Mouse (Mus musculus): Measurements from ENCODE around the gene Bcas3.

Gene Bcas3

DNA sequence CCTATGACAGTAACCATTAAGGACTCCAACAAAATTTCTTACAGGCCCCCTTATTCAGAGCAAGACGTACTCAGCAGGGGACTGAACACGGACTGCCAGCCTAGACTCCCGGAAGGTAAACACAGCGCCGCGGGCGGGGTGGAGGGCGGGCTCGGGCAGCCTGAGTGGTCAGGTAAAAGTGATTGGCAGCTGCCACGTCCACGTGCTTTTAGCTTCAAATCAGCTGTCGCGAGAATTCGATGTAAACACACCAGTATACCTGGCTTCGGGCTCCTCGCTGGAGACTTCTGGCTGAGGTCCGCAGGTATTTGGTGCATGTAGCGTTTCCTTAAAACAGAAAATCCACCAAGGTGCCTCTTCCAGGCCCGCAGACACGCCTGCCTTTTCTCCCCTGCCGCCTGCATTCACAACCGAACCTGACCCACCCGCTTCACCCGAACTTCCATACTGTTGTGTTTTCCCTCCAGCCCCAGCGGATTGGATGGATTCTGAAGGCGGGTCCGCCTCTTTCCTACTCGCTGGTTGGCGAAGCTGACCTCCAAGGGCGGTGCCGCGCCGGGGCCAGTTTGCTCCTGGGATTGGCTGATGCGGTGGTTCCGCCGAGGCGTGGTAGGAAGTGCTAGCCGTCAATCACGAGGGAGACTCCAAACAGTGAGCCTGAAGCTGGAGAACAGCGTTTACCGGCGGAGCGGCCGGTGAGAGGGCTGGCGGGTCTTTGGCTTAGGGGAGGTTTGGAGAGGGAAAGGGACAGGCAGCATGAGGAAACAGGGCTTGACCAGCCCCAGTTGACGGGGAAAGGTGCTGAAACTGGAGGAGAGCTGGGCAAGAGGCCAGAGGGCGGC lies at the start of gene Bcas3:
Bcas3 (plus strand) TSS at position 629 of the 842 bp plus-strand sequence.
- peak; percentile 98 to 100 for DNase-seq

DNA sequence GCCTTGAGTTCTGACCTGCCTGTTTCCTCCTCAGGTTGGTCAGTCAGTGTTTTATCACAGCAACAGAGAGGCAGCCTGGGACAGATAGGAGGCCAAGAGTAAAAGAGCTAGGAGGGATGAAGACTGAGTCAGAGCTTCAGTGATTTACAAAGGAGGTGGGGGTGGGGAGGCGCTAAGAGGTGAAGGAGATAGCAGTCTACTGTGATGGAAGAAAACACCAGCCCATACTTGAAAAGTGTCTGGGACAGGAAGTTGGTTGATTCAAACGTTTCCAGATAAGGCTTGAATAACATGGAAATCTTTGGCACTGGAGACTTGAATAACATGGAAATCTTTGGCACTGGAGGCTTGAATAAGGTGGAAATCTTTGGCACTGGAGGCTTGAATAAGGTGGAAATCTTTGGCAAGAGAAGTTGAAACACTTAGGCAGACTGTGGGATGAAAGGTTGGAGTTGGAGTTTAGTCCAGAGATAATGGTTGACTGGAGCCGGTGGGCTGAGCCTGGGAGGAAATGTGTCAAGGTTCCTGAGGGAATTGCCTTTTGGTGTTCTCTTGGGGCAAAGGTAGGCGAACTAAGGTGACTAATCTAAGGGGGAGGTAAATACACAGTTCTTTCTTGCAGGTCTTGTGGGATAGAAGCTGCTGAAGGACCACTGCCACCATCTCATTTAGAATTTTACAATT lies 46.2 kb upstream of the Bcas3 start:
- DNase-seq: no peak

DNA sequence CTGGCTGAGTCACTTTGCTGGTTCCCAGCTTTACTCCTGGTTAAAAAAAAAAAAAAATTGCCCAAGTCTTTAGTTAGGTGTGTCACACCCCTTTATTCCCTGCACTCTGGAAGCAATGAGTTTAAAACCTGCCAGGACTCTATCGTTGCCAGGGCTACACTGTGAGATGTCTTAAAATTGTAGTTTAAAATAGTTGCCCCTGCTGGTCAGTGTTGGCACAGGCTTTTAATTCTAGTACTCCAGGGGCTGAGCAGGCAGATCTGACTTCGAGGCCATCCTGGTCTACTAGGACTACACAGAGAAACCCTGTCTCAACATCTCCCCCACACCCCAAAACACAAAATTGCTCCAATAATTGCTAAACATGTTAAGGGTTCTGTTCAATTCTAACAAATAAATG lies 44.2 kb upstream of the Bcas3 start:
- DNase-seq: no peak

DNA sequence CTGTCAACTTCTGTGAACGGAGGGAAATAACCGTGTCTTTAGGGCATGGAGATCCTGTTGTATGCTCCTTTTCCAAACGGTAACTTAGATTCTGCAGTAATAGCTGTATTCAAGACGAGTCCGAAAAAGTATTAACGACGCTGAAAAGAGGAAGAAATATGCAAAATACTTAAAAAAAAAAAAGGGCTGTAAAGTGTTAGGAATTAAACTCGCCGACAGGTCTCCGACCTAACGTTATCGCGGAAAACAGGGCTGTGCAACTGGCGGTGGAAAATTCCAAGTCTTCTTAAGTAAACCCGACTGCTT lies 42.6 kb upstream of the Bcas3 start:
- no peak for DNase-seq

DNA sequence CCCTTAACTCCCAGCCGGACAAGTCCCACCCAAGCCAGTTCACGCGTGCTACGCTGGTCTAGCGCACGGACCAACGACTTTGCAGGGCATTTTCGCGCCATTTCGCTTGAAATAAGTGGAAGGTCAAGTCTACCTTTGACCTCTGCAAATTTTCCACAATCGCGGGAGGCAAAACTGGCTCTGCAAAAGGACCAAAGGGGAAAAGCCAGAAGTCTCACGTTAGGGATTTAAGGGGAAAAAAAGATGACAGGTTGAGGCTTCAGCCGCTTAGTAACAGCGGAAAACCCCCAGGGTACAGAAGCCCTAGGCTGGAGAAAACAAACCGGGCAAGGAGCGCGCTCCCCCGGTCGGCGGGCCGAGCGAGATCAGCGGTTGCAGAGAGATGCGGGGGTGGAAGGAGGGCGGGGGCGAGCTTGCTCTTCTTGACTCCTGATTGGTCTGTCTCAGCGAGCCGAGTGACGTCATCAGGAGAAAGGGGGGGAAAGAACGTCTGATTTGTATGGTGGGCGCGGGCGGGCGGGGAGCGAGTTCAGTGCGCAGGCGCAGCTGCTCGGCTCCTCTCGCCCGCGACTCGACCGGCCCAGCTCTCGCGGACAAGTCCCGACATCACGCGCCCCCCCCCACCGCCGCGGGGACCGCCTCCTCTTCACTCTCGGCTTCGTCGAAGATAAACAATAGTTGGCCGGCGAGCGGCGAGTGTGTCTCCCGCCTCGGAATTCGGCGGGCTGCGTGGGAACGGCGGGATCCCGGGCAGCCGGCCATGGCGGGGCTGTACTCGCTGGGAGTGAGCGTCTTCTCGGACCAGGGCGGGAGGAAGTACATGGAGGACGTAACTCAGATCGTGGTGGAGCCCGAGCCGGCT lies 42.0 kb upstream of the Bcas3 start, which contains the start of gene Ppm1d:
Ppm1d (plus strand) TSS at position 532 of the 862 bp plus-strand sequence.
- peak; percentile 98 to 99 for DNase-seq

DNA sequence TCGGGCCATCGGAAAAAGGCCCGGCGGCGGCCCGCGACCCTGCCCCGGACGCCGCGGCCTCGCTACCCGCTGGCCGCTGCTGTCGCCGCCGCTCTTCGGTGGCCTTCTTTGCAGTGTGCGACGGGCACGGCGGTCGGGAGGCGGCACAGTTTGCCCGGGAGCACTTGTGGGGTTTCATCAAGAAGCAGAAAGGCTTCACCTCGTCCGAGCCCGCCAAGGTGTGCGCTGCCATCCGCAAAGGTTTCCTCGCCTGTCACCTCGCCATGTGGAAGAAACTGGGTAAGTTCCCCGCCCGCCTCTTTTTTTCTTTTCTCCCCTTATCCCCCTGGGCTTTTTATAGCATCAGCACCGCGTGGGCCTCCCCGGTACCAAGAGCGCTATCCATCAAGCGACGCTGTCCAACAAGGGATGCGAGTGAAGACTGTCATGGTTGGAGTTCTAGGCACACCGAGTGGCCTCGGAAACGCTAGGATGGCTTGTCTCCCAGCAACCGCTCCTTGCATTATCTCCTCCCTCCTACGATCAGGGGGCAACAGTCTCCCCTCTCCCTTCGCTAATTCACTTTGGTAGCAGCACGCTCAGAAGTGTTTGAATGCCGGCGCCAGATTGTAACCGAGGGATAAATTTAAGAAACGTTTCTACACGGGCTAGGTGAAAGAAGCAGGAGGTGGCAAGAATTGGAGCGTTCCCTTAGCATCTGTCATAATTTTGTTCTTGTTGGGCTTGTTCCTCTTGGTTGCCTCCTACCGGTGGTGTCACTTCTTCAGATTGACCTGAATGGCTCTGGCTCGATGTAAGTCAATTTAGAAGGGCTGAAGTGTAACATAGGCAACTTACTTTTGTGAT lies 41.1 kb upstream of the Bcas3 start:
- peak; percentile 70 to 73 for DNase-seq

DNA sequence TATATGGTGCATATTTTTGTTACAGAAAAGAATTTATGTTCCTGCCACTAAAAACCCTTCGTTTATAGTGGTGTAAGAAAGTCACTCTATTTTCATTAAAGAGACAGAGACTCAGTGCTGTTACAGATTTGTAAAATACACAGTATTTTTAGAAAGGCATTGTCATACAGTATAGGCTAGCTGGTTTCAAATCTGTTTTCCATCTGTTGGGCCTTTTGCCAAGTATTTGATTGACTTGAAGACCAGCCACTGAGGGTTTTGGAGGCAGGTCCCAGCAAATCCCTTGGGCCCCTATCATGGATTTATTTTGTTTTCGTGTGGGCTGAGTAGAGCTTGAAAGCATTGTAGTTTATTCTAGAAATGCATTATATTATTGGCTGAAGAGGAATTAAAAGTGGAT lies 40.1 kb upstream of the Bcas3 start:
- peak; percentile 76 to 84 for DNase-seq

DNA sequence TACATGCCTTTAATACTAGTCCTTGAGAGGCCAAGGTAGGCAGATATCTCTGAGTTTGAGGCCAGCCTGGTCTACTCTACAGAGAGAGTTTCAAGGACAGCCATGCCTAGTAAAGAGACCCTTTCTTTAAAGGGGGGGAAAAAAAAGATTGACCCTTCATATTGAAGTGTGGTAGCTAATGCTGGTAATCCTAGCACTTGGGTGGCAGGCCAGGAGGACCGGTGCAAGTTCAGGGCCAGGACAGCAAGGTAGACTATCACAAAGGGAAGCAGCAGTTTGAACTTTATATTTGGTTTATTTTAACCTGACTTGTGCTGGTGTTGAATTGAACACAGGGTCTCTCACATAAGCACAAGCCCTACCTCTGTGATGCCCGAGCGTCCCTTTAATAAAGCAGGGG lies 39.6 kb upstream of the Bcas3 start:
- DNase-seq: no peak

DNA sequence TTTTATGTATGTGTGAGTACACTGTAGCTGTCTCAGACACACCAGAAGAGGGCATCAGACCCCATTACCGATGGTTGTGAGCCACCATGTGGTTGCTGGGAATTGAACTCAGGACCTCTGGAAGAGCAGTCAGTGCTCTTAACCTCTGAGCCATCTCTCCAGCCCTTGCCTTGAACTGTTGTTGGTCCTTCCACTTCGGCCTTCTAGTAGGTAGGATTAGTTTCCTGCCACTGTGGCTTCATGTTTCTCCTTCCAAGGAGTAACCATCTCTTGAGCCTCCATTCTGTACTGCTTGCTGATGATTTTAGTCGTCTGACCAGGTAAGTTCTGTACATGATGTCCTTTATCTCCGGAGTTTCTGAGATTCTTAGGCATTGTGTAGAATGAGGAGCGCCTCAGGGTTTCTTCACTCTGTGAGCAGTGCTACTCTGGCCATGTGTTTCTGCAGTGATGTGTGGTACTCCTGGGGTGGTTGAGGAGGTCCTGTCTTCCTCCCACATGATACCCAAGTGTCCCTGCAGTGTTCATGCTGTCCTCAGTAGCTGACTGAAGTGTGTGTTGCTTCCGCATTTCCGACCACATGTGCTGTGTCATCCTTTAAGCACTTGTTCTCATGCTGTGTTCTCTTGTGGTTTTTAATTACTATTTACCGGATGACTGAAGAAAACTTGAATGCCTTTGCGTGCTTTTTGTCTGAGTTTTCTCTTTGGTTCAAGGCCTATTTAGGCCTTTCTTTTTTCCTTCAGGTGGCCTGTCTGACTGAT lies 29.2 kb upstream of the Bcas3 start:
- DNase-seq: peak; percentile 38 to 39

DNA sequence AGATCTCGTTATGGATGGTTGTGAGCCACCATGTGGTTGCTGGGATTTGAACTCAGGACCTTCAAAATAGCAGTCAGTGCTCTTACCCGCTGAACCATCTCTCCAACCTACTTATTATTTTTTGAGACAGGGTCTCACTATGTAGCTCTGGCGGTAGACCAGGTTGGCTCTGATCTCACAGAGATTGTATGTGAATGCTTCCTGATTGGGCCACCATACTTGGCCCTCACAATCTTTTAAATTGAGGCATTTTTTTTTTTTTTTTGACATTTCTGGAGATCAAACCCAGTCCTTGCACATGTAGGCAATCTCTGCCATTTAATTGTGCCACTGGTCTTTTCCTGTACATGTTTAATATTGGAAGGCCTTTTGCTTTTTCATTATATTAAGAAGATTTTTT lies 24.2 kb upstream of the Bcas3 start:
- DNase-seq: peak; percentile 39 to 53

DNA sequence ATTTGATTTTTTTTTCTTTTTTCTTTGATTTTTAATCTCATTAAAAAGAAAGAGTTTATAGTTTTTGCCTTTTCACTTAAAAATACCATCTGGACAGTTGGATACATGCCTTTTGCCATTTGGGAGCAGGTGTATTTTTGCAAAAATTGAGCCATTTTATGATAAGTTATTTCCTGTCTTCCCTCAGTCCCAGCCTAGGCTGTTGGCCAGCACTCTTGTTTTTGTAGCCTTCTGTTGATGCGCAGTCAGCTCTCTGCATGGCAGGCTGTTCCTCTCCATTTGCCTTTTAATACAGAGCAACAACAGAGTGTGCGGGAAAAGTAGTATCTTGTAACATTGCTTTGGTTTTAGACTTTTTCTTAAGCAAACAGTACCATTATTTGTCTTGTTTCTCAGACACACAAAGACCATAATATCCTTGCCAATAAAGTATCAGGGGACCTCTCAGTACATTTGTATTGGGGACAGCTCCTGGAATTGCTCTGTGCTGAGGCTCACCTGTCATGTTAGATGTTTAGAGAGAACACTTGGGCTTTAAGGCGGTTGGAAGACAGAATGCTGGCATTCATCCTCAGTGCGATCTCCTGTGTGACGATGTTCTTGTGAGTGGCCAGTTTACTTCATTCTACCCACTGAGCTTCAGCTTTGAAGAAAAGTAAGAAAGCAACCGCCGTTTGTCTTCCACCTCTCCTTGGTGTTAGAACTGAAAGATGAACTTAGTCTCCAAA lies 23.6 kb upstream of the Bcas3 start:
- peak; percentile 87 to 94 for DNase-seq

DNA sequence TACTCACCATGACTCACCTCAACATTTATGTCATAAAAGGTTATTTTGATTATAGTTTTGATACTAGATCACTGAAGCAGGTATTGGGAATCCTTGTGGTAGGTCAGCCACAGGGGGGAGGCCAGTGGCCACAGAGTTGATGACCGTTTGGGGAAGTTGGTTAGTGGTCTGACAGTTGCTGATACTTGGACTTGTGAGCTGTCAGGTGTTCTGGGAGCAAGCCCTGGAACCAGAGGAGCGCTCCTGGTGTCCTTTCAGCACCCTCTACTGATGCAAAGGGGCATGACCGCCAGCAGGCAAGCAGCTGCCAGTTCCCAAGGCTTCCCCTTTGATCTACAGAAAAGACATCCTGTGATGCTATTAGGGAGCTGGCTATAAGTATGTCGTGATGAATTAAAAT lies 18.2 kb upstream of the Bcas3 start:
- peak; percentile 61 to 72 for DNase-seq

DNA sequence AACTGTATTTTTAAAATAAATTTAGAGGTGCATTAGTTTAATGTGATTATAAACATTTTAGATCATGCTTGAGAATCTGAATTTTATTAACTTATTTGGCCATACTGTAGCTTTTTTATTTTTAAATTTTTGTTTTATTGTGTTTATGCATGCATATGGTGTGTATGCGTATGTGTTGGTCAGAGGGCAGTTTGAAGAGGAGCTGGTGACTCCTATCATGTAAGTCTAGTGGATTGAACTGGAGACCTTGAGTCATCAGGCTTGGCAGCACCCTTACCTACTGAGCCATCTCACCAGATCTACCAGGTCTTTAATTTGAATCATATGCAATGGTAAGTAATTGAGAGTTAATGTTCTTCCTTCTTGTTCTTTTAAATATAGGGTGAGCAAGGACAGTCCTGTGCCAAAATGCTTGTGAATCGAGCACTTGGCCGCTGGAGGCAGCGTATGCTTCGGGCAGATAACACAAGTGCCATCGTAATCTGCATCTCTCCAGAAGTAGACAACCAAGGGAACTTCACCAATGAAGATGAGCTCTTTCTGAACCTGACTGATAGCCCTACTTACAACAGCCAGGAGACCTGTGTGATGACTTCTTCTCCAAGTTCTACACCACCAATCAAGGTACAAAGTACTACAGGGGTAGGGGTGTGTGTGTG lies 13.7 kb upstream of the Bcas3 start:
- DNase-seq: no peak

DNA sequence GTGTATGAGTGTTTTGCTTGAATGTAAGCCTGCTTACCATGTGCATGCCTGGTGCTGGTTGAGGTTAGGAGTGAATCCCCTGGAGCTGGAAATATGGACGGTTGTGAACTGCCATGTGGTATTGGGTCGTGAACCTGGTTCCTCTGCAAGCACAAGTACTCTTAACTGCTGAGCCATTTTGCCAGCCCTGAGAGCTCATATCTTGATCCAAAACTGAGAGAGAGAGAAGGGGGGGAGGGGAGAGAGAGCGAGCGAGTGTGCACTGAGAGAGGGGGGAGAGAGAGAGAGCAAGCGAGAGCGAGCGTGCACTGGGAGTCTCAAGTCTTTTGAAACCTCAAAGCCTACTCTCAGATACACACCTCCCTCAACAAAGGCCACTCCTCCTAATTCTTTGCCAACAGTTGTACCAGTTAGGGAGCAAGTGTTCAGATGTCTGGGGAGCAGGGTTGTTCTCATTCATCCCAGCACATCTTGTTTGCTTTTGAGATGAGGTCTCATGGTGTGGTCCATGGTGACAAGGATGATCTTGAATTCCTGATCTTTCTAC lies 12.8 kb upstream of the Bcas3 start:
- no peak for DNase-seq

DNA sequence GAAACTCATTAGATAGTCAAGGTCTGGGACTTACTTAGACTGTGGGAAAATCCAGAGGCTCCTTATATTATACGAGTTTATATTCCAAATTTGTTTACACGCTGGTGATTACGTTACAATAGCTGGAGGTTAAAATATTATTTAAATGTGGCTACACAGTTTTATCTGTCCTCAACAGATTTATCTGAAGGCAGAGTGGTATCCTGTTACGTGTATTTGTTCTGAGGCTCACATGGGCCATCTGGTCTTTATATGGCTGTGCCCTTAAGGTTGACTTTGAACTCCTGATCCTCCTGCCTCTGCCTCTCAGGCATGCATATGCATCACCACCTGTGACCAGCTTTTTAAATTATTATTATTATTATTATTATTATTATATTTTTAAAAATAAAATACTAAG lies 852 bp downstream of the Bcas3 start:
- DNase-seq: no peak

DNA sequence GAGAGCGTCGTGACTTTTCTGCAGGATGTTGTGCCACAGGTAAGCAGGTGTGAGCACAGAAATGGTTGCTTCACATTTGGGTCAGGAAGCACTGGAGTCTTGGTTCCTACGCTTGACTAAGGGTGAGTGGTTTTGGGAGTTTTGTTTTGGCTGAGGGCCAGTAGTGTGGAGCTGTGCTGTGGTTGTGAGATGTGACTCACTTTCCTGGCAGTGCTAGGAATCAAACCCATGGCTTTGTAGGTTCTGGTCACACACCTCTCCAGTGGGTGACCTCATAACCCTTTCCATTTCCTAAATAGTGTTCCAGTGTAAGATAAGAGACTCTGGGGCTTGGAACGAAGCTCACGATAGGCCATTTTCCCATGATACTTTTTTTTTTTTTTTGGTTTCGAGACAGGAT lies 6.7 kb downstream of the Bcas3 start:
- DNase-seq: no peak

DNA sequence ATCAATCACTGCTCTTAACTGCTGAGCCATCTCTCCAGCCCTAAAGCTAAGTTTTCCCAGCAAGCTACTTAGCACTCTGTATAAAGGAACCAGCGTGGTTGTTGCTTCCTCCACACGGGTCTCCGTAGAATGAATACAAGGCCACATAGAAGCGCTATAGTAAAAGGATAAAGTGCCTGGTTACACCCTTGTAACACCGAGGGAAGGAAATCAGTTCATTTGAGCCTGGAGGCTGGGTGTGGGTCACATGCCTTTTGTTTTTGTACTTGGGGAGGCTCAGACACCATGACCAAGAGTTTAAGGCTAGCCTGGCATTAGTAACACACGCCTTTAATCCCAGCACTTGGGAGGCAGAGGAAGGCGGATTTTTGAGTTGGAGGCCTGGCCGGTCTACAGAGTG lies 8.7 kb downstream of the Bcas3 start:
- no peak for DNase-seq

DNA sequence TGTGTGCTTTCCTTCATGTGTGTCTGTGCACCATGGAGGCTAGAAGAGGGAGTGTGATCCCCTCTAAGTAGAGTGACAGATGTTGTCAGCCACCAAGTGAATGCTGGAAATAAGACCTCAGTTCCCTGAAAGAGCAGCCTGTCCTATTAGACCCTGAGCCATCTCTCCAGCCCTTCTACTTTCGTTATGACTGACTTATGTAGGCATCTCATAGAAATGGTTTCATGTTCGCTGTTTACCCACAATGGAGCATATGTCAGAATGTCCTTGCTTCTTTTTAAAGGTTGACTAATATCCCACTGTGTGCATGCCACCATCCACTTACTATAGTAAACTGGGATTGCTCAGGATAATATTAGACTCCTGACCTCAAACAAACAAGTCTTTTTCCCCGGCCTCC lies 13.2 kb downstream of the Bcas3 start:
- no peak for DNase-seq

DNA sequence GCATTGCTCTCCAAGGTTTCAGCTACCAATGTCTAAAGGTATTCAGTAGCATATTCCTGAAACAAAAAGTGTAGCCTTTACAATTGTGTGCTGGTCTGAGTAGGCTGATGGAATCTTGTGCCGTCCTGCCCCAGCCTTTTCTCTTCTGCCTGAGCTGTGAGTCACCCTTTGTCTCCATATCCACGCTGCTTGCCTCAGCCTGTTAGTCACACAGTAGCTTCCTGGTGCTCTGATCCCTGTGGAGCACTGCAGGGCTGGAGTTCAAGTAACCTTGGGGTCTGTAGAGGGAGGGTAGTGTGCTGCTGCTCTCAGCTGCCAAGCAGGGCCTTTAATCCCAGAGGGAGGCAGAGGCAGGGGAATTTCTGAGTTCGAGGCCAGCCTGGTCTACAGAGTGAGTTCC lies 14.9 kb downstream of the Bcas3 start:
- no peak for DNase-seq

DNA sequence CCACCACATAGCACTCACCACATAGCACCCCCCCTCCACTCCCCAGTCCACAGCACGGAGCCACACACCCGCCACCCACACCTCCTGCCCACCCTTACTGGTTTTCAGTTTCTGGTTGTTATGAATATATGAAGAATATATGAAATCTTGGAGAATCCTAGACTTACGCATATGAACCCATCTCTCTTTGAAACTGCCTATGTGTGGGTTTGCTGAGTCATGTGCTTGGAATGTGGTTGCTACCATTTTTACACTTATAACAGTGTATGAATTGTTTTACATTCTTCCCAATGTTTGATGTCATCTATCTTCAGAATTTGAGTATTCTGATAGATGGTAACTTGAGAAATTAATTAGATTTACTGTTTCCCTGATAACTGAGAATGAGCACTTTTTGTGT lies 26.1 kb downstream of the Bcas3 start:
- no peak for DNase-seq

Data from cerebellum, adult 18-20 months (tissue).